Mouse (Mus musculus) gastrocnemius, adult 2 months (tissue): ENCODE data around the gene Mrpl4. TPM values are rescaled to one million over a fixed set of nuclear protein-coding genes. Genes with fewer than 3 reads are reported as not detected.
"Not testable (repeated sequence)": the region's sequence is repeated elsewhere in the genome, so short reads cannot be mapped to it uniquely, and the experiment has no call there.

Experiments used
- DNase-seq: peaks from one replicate; pipeline ENCODE4 v3.0.0; 2022
- H3K27ac ChIP-seq: fragments of 200-600 bp; 2 replicates; pipeline ENCODE4 v1.8.1; 2022; ENCODE audit warnings: mild to moderate bottlenecking
- H3K4me3 ChIP-seq: fragments of 200-600 bp; 2 replicates; pipeline ENCODE4 v1.8.1; 2022; ENCODE audit warnings: mild to moderate bottlenecking, moderate library complexity
- CTCF ChIP-seq: fragments of 200-600 bp; IDR thresholded peaks from 2 replicates; pipeline ENCODE4 v1.8.1; 2022; ENCODE audit warnings: antibody characterized with exemption, mild to moderate bottlenecking, moderate library complexity
- intact Hi-C: fragments of 180-260 bp; cut with DNase I; formaldehyde crosslinking; loops from one replicate; pipeline ENCODE4 v1.15.1; 2025
- microRNA-seq: library from miRNA; unstranded; fragments of <30 nt; microRNA quantifications from one replicate; pipeline ENCODE4 v1.2.0, GENCODE M21; 2021
- total RNA-seq, 2 experiments: library from RNA; stranded (reverse); gene quantifications; 2 replicates each; pipeline ENCODE4 v1.2.3; 2021

Gene Mrpl4
- total RNA-seq, 2 experiments from 2014 or later: 51.8 to 70.0 TPM

DNA sequence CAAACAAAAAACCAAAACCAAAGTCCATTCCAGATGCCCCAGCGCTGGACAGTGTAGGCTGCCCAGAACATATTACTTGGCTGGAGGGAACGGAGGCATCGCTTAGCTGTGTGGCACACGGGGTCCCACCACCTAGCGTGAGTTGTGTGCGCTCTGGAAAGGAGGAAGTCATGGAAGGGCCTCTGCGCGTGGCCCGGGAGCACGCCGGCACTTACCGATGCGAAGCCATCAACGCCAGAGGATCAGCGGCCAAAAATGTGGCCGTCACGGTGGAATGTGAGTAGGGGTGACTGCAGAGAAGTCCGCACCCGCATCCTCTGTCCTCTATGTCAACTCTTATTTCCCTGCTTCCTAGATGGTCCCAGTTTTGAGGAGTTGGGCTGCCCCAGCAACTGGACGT is 33.6 kb downstream of the Mrpl4 start:
- no peak overlapping the region for H3K4me3 ChIP-seq
- DNase-seq: no peak
- no peak overlapping the region for H3K27ac ChIP-seq
- no peak for TF ChIP-seq CTCF
- intact Hi-C loops: no loop called here

DNA sequence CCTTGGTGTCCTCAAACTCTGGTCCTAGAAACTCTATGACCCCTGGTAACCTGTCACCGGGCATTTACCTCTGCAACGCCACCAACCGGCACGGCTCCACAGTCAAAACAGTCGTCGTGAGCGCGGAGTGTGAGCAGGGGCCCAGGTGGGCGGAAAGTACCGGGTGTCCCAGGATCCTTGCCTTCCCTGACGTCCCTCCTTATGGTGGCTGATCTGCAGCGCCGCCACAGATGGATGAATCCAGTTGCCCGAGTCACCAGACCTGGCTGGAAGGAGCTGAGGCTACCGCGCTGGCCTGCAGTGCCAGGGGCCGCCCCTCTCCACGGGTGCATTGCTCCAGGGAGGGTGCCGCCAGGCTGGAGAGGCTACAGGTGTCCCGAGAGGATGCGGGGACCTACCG is 34.1 kb downstream of the Mrpl4 start:
- H3K4me3 ChIP-seq: no peak overlapping the region
- DNase-seq: no peak
- no peak overlapping the region for H3K27ac ChIP-seq
- intact Hi-C loops: no loop called here
- TF ChIP-seq CTCF: no peak

DNA sequence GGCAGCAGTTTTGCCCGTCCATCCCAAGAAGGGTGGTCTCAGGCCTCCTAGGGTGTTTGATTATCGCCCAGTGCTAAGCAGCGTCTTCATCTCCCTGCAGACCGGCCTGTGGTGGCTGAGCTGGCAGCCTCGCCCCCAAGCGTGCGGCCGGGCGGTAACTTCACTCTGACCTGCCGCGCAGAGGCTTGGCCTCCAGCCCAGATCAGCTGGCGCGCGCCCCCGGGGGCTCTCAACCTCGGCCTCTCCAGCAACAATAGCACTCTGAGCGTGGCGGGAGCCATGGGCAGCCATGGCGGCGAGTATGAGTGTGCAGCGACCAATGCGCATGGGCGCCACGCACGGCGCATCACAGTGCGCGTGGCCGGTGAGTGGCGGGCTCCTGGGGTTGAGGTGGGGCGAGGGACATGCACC is 34.9 kb downstream of the Mrpl4 start:
- Histone ChIP-seq H3K27ac (no peak overlapping the region), H3K4me3 (peak overlapping the region; percentile 48)
- no peak for TF ChIP-seq CTCF
- intact Hi-C loops: no loop called here
- DNase-seq: peak; percentile 31

DNA sequence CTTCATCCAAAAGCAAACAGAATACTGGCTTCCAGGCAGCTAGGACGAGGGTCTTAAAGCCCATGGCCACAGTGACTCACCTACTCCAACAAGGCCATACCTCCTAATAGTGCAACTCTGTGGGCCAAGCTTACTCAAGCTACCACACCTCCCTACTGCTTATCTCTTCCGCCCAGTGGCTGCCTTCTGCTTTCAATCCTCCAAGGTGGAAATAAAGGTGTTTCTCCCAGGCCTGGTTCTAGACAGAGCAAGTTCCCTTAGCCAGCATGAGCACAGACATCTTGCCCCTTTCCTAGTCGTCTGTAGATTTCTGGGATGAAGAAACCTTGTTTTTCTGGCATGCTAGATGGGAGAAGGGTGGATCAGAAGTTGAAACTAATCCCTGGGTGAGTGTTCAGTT is 37.2 kb downstream of the Mrpl4 start:
- DNase-seq: no peak
- intact Hi-C loops: no loop called here
- TF ChIP-seq CTCF: no peak
- H3K27ac ChIP-seq: no peak overlapping the region
- H3K4me3 ChIP-seq: no peak overlapping the region

DNA sequence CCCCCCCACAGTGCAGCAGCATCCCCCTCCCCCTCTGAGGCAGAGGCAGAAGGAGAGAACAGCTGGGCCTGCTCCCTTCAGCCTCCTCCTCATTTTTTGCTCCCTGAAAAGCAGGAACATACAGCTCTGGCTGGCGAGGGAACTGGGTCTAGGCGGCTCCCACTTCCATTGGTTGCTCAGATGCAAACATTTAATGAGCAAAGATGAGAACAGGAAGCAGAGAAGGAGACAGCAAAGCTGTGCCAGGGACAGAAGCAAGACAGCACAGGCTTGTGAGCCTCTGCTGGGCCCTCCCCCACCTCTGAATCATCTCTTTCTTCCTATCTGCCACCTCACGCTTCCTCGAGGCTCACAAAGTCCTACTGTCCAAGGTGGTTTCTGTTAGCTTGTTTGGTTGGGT is 38.8 kb downstream of the Mrpl4 start:
- H3K4me3 ChIP-seq: no peak overlapping the region
- no peak for DNase-seq
- intact Hi-C loops: no loop called here
- TF ChIP-seq CTCF: no peak
- no peak overlapping the region for H3K27ac ChIP-seq

DNA sequence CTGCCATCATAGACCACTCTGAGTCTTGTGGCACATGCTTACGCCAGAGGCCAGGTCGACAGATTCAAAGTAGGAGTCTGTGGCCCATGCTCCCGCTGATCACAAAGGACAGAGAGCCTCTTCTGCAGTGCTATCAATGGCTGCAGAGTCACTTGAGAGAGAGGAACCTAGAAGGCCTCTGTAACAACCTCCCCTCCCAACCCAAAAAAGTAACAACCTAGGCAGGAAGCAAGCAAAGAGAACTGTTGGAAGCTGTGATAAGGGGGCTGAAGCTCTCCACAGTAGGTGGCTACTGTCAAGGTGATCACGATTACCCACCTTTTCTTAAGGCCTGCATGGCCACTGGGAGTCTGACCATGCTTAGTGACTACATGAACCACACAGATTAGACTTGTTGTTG is 41.0 kb downstream of the Mrpl4 start:
- TF ChIP-seq CTCF: no peak
- DNase-seq: no peak
- H3K27ac ChIP-seq: no peak overlapping the region
- intact Hi-C loops: no loop called here
- H3K4me3 ChIP-seq: no peak overlapping the region

DNA sequence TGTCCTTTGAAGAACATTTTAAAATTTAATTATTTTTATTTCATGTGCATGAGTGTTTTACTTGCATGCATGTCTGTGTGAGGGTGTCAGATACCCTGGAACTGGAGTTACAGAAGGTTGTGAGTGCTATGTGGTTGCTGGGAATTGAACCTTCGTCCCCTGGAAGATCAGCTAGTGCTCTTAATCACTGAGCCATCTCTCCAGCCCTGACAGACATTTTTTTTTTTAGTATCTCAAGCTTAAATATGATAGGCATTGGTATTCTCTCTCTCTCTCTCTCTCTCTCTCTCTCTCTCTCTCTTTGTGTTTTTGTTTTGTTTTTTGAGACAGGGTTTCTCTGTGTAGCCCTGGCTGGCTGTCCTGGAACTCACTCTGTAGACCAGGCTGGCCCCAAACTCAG is 42.2 kb downstream of the Mrpl4 start:
- H3K4me3 ChIP-seq, intact Hi-C loops, H3K27ac ChIP-seq, DNase-seq: not testable (repeated sequence)

DNA sequence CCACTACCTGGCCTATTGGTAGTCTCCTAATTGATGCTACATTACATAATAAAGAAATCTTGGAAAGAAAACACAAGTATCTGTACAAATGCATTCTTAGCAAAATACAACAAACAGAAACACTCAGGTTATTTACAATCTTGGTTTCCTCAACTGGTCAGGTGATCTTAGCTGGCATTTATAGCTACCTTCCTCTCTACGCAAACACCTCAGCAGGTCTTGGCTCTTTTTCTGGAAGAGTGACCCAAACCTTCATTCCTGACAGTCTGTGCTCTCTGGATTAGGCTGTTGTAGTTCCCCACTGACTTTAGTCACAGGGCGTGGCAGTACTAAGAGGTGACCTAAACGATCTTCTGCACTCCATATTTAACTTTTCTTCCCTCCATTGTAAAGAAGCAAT is 42.7 kb downstream of the Mrpl4 start:
- intact Hi-C loops: no loop called here
- H3K27ac ChIP-seq: no peak overlapping the region
- H3K4me3 ChIP-seq: no peak overlapping the region
- no peak for DNase-seq
- no peak for TF ChIP-seq CTCF

DNA sequence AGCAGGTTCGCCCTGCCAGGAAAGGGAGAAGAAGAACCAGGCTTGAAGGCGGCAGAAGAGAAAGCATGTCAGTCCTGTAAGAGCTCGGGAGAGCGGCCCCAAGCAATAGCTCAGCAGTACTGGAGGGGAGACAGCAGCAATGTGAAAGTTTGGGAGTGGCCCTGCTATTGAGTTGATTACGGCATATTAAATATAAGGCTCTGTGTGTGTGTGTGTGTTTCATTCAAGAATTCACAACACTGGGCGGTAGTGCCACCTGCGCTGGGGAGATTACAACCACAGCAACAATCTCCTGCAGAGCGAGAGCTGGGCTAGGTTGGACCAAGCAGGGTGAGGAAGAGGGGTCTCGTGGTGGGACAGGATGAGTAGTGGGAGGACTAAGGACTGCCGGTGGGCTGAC is 49.0 kb downstream of the Mrpl4 start:
- TF ChIP-seq CTCF: no peak
- DNase-seq: no peak
- intact Hi-C loops: no loop called here

More for the DNA sequence above, 49.0 kb downstream of the Mrpl4 start:
- Histone ChIP-seq H3K4me3 (no peak overlapping the region), H3K27ac (no peak overlapping the region)

Small RNA genes lying within 50 kb of the gene (microRNA-seq; reads per million reads assigned to microRNA genes)
- not detected for gene Mir1900

Other genes starting within 250 kb of the Mrpl4 start
- gene Col5a3, start 187.7 kb upstream of the Mrpl4 start, total RNA-seq: 10 to 100 TPM; 12.8 to 22.5 TPM
- gene Rdh8, start 184.2 kb upstream of the Mrpl4 start, total RNA-seq: under 1 TPM in 1 of 2 experiments, not detected in 1; 0.56 TPM
- 1 to 10 TPM; 2.1 to 2.3 TPM for gene A230050P20Rik, start 134.1 kb upstream of the Mrpl4 start, total RNA-seq
- 1 to 10 TPM; 5.1 to 7.0 TPM for gene Angptl6, start 123.0 kb upstream of the Mrpl4 start, total RNA-seq
- 1 to 10 TPM; 7.9 to 8.6 TPM for gene Ppan, start 114.6 kb upstream of the Mrpl4 start, total RNA-seq
- gene Eif3g, start 104.1 kb upstream of the Mrpl4 start, total RNA-seq: 100 to 1,000 TPM in 1 of 2 experiments, 10 to 100 TPM in 1; 97.0 to 102 TPM
- 1 to 10 TPM; 5.2 to 7.9 TPM for gene Dnmt1, start 42.9 kb upstream of the Mrpl4 start, total RNA-seq
- gene S1pr2, start 26.0 kb upstream of the Mrpl4 start, total RNA-seq: 1 to 10 TPM; 2.0 to 2.3 TPM
- gene Icam1, start 13.2 kb downstream of the Mrpl4 start, total RNA-seq: 1 to 10 TPM; 1.7 to 1.9 TPM
- 1 to 10 TPM; 1.2 to 2.2 TPM for gene Icam4, start 26.6 kb downstream of the Mrpl4 start, total RNA-seq
- gene Icam5, start 29.3 kb downstream of the Mrpl4 start, total RNA-seq: not detected
- gene Zglp1, start 64.4 kb downstream of the Mrpl4 start, total RNA-seq: not detected
- gene Gm49373, start 70.4 kb downstream of the Mrpl4 start, total RNA-seq: under 1 TPM; 0.26 to 0.39 TPM
- gene Fdx1l, start 70.9 kb downstream of the Mrpl4 start, total RNA-seq: 10 to 100 TPM; 39.0 to 49.0 TPM
- gene Gm38431, start 89.3 kb downstream of the Mrpl4 start, total RNA-seq: 1 to 10 TPM; 1.2 to 1.6 TPM
- 10 to 100 TPM; 17.1 to 19.5 TPM for gene Raver1, start 89.3 kb downstream of the Mrpl4 start, total RNA-seq
- gene Tyk2, start 128.5 kb downstream of the Mrpl4 start, total RNA-seq: 1 to 10 TPM; 4.4 to 5.9 TPM
- 100 to 1,000 TPM; 116 to 139 TPM for gene Cdc37, start 147.2 kb downstream of the Mrpl4 start, total RNA-seq
- gene Pde4a, start 163.0 kb downstream of the Mrpl4 start, total RNA-seq: 10 to 100 TPM; 39.0 to 66.8 TPM
- gene Keap1, start 236.6 kb downstream of the Mrpl4 start, total RNA-seq: 10 to 100 TPM; 51.3 to 62.3 TPM
- gene S1pr5, start 245.7 kb downstream of the Mrpl4 start, total RNA-seq: under 1 TPM; 0.15 to 0.33 TPM